Mouse (Mus musculus): ENCODE results near the gene Mecom.

Gene Mecom

GRCm38 (mm10) chr3:30018202-30018601, 529.6 kb downstream of the Mecom start:
- no peak for ATAC-seq (ENCODE audit: low TSS enrichment)

GRCm38 (mm10) chr3:30016766-30017165, 531.0 kb downstream of the Mecom start:
- ATAC-seq (ENCODE audit: low TSS enrichment), result no peak

DNA sequence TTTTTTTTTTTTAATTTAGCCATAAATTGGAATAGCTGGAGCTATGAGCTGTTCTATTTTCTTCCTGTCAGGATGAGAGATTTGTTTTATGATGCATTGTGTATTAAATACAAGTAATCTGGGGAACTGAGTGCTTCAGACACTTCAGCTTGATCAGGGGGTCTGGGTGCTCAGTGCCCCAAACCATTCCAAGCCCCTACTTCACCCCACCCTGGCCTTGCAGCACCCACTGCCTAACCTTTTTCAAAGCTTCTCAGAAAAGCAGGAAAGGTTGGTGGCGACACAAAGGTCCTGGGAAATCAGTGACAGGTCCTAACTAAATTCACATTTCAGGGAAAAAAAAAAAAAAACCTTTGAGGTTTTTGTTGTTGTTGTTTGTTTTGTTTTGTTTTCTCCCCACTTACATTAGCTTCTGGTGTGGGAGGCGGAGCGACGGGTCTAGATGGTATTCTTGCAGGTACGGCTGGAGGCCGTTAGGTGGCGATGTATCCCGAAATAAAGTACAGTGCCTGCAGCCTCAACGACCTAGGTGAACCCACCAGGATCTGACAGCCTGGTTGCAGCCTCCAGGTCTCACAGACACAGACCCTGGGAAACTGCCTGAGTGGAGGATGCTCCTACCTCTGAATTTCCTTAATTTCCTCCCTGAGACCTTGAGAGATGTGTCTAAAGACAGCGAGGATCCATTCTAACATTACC, 532.7 kb downstream of the Mecom start:
- ATAC-seq (ENCODE audit: low TSS enrichment), result peak; percentile 88

- ATAC-seq (ENCODE audit: low TSS enrichment), result no peak
Measured at GRCm38 (mm10) chr3:30014279-30014678, 533.5 kb downstream of the Mecom start.

- ATAC-seq (ENCODE audit: low TSS enrichment), result no peak
Measured at GRCm38 (mm10) chr3:30013416-30013815, 534.4 kb downstream of the Mecom start.

DNA sequence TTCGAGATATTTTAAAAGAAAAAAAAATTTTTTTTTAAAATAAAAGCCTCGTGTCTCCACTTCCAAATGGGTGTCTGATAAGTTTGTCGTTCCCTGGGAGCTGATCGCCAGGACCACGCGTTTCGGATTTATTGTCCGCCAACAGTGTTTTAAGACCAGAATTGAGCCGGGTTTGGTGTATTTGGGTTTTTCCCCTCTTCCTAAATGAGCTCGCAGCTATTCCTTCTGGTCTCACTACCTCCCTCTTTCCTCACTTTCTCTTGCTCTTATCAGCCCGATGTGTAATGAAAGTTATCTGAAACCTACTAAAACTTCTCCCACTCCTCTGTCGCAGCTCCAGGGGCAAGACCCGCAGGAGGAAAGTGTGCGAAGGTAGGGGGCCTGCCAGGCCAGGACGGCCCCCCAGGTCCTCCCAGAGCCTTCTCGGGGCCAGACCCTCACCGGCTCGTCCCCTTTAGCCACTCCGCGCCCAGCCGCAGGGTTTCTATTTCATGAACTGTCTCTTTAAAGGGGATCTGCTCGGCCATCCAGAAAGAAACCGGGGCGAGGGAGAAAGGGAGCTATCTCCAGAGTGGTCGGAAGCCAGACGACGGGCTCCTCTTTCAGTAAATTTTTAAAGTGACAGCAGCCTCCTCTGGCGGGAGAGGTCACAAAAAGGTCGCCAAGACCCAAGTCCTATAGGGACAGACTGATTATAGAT, 535.0 kb downstream of the Mecom start:
- no peak for ATAC-seq (ENCODE audit: low TSS enrichment)

GRCm38 (mm10) chr3:30012150-30012549, 535.7 kb downstream of the Mecom start:
- ATAC-seq (ENCODE audit: low TSS enrichment), result no peak

GRCm38 (mm10) chr3:30011712-30012111, 536.1 kb downstream of the Mecom start:
- ATAC-seq (ENCODE audit: low TSS enrichment), result no peak

- ATAC-seq (ENCODE audit: low TSS enrichment), result no peak
Measured at GRCm38 (mm10) chr3:30010889-30011288, 536.9 kb downstream of the Mecom start.

DNA sequence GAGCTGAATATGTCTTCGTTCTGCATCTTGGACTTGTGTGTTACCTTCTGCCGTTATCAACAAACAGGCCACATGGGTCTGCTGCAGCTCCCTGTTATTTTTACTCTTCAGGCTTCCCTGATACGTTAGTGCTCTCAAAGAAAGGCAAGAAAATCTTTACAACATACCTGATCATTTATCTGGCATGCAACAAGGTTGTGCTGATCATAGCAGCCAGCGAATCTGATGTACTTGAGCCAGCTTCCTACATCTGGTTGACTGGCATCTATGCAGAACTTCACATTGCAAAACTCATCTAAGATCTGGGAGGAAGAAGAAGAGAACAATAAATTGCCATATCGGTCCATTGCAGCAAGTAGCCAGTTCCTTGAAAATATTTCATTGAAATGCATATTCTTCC, 538.2 kb downstream of the Mecom start:
- ATAC-seq (ENCODE audit: low TSS enrichment), result no peak

DNA sequence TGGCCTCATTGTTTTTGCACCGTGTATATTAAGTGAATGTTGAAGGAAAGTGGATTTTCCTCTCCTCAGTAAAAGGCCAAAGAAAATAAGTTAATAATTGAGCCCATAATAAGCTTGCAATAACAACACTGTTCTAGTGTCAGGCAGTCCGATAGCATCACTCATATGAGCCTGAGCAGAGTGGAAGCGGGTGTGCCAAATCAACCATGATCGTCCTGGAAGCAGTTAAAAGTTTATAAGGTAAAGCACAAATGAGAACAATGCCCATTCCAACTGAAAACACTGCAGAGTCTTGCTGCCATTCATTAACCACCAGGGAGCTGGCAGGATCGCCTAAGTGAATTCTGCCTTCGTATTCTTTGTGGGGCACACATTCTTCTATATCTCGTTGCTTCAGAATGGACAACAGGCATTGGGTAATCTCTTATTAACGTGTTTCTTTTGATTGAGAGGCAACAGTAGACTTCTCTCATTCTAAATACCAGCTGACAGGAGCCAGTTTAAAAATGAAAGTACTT, 542.9 kb downstream of the Mecom start:
- ATAC-seq (ENCODE audit: low TSS enrichment), result no peak

GRCm38 (mm10) chr3:30000260-30000659, 547.5 kb downstream of the Mecom start:
- ATAC-seq (ENCODE audit: low TSS enrichment), result no peak

- ATAC-seq (ENCODE audit: low TSS enrichment), result no peak
Measured at GRCm38 (mm10) chr3:29999035-29999434, 548.8 kb downstream of the Mecom start.

DNA sequence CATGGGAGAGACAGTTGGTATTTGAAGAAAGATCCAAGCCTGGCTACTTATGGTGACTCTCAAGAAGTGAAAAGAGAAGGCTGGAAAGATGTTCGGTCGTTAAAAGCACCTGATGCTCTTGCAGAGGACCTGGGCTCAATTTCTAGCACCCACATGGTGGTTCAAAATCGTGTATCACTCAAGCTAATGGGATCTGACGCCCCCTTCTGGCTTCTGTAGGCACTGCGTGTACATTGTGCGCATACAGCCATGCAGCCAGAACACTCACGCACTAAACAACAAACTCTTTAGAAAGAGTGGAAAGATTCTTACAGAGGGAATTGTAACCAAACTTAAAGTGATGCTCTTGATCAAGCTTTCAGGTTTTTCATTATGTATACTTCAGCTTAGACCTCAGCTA, 550.7 kb downstream of the Mecom start:
- ATAC-seq (ENCODE audit: low TSS enrichment), result no peak

- ATAC-seq (ENCODE audit: low TSS enrichment), result no peak
Measured at GRCm38 (mm10) chr3:29993346-29993745, 554.5 kb downstream of the Mecom start.

DNA sequence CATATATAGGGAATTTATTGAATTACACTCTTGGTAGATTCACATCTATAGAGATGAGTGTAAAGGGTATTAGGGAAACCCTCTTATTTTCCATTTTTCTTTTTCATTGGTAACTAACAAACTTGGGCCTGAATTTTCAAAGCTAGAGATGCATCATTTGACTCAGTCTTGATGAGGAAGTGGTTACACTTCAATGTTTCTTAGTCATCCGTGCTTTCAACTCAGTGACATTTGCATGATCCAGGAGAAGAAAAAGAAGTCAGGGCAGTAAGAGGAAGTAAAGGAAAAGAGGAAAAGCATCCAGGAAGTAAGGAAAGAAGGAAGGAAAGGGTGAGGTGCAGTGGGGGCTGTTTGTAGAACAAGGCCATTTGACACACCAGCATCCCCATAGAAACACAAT, 556.3 kb downstream of the Mecom start:
- ATAC-seq (ENCODE audit: low TSS enrichment), result no peak

GRCm38 (mm10) chr3:29984431-29984830, 563.4 kb downstream of the Mecom start:
- ATAC-seq (ENCODE audit: low TSS enrichment), result no peak

DNA sequence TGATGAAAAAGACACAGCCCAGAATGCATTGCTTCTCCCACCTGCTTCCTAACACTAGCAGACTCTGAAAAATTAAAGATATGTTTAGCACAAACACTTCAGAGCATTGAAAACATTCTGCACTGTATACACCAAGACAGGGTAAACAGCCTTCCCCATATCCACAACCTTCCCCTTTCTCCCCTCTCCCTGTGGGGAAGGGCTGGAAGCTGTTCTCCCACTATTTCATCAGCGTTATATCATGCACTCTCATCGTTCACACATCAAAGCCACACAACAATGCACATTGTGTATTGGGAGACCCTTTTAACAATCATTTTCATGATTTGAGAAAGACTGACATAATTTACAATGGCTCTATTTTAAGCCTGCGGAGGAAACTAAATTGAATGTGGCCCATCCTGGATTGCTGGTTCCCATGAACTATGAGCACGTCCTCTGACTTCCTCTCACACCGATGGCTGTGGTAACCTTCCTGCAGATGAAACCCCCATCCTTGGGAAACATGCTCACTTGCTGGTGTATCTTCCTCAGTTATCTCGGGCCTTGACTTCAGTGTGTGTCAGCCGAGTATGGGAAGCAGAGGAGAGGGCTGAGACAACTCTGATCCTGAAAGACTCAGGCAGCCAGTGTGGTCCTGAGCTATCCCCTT, 566.4 kb downstream of the Mecom start:
- no peak for ATAC-seq (ENCODE audit: low TSS enrichment)

DNA sequence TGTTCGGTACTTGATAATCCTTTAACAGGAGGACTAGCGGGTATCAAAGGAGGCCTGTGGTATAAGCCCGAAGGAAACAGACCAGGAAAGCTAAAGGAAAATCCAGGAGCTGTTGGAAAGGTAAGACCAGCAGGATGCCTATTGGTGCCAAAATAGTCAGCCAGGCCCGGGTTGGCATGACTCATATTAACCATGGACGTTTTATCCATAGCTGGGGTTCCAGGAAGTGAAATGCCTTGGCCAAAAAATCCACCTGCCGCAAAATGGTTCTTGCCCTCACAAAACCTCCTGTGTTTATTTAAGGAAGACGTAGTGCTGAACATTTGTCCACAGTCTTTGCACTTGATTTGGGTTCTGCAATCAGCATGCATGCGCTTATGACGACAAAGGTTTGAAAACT, 567.3 kb downstream of the Mecom start:
- no peak for ATAC-seq (ENCODE audit: low TSS enrichment)

- ATAC-seq (ENCODE audit: low TSS enrichment), result no peak
Measured at GRCm38 (mm10) chr3:29976580-29976979, 571.2 kb downstream of the Mecom start.

- no peak for ATAC-seq (ENCODE audit: low TSS enrichment)
Measured at GRCm38 (mm10) chr3:29968433-29968949, 579.3 kb downstream of the Mecom start.

- ATAC-seq (ENCODE audit: low TSS enrichment), result no peak
Measured at GRCm38 (mm10) chr3:29963953-29964352, 583.9 kb downstream of the Mecom start.

DNA sequence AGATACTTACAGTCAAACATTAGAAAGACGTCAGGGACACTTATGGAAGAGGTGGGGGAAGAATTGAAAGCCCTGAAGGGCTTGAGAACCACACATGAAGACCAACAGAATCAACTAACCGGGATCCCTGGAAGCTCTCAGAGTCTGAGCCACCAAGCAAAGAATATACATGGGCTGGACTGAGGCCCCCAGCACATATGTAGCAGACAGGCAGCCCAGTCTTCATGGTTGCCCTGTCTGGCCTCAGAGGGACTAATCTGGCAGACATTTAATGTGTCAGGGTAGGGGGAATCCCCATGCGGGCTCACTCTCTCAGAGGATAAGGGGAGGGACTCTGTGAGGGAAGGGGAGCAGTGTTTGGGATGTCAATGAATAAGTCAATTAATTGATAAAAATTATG, 584.4 kb downstream of the Mecom start:
- ATAC-seq (ENCODE audit: low TSS enrichment), result no peak
